Mouse (Mus musculus): ENCODE measurements around the gene Gstp1. TPM values are rescaled to one million over a fixed set of nuclear protein-coding genes. Genes with fewer than 3 reads are reported as not detected.

Gstp1 gene
- polyA plus RNA-seq, 1 experiment: 591 TPM

GRCm38 (mm10) chr19:4000949-4001525 lies 36.7 kb downstream of the Gstp1 start:
- DNase-seq (ENCODE audit: low spot score): no peak

GRCm38 (mm10) chr19:4000119-4000900 lies 37.5 kb downstream of the Gstp1 start, which contains the start of the genes Nudt8 and Gm49405:
Gene Nudt8 (plus strand): TSS chr19:4000580.
Gene Gm49405 (plus strand): TSS chr19:4000626.
- peak; percentile 95 for DNase-seq (ENCODE audit: low spot score)

GRCm38 (mm10) chr19:3999121-3999730 lies 38.6 kb downstream of the Gstp1 start:
- no peak for DNase-seq (ENCODE audit: low spot score)

- DNase-seq (ENCODE audit: low spot score): no peak
These were observed 39.5 kb downstream of the Gstp1 start for GRCm38 (mm10) chr19:3998335-3998734.

- DNase-seq (ENCODE audit: low spot score): no peak
These were observed 40.6 kb downstream of the Gstp1 start for GRCm38 (mm10) chr19:3997231-3997630.

GRCm38 (mm10) chr19:3996747-3997146 lies 41.0 kb downstream of the Gstp1 start:
- no peak for DNase-seq (ENCODE audit: low spot score)

- DNase-seq (ENCODE audit: low spot score): no peak
These were observed 41.7 kb downstream of the Gstp1 start for GRCm38 (mm10) chr19:3996106-3996505.

GRCm38 (mm10) chr19:3995505-3995904 lies 42.3 kb downstream of the Gstp1 start:
- DNase-seq (ENCODE audit: low spot score): no peak

- no peak for DNase-seq (ENCODE audit: low spot score)
These were observed 42.9 kb downstream of the Gstp1 start for GRCm38 (mm10) chr19:3994932-3995331.

GRCm38 (mm10) chr19:3992416-3992815 lies 45.4 kb downstream of the Gstp1 start, which contains the start of gene Tbx10:
Gene Tbx10 (plus strand): TSS chr19:3992752.
- no peak for DNase-seq (ENCODE audit: low spot score)

- DNase-seq (ENCODE audit: low spot score): no peak
These were observed 45.8 kb downstream of the Gstp1 start for GRCm38 (mm10) chr19:3991966-3992365.

GRCm38 (mm10) chr19:3991562-3991961 lies 46.2 kb downstream of the Gstp1 start:
- DNase-seq (ENCODE audit: low spot score): no peak

GRCm38 (mm10) chr19:3990804-3991203 lies 47.0 kb downstream of the Gstp1 start:
- no peak for DNase-seq (ENCODE audit: low spot score)

- DNase-seq (ENCODE audit: low spot score): no peak
These were observed 49.0 kb downstream of the Gstp1 start for GRCm38 (mm10) chr19:3988750-3989149.

GRCm38 (mm10) chr19:3988066-3988465 lies 49.7 kb downstream of the Gstp1 start:
- DNase-seq (ENCODE audit: low spot score): no peak

GRCm38 (mm10) chr19:3986334-3986733 lies 51.5 kb downstream of the Gstp1 start, which contains the start of gene Acy3:
Gene Acy3 (plus strand): TSS chr19:3986570.
- DNase-seq (ENCODE audit: low spot score): peak; percentile 48

Other genes with a start within 250 kb of the Gstp1 start
- gene Chka, start 186.2 kb downstream of the Gstp1 start, polyA plus RNA-seq (2012; rRNA removed): 49.2 and 63.0 TPM in 2 replicates
- 88.3 and 112 TPM in 2 replicates for gene Tcirg1, start 130.9 kb downstream of the Gstp1 start, polyA plus RNA-seq (2012; rRNA removed)
- gene Ndufs8, start 125.2 kb downstream of the Gstp1 start, polyA plus RNA-seq (2012; rRNA removed): 223 and 242 TPM in 2 replicates
- 6.8 TPM in 2 replicates for gene Aldh3b1, start 108.2 kb downstream of the Gstp1 start, polyA plus RNA-seq (2012; rRNA removed)
- gene Unc93b1, start 102.8 kb downstream of the Gstp1 start, polyA plus RNA-seq (2012; rRNA removed): 85.1 and 99.6 TPM in 2 replicates
- 0.73 and 0.78 TPM in 2 replicates for gene Aldh3b3, start 79.3 kb downstream of the Gstp1 start, polyA plus RNA-seq (2012; rRNA removed)
- gene Aldh3b2, start 65.7 kb downstream of the Gstp1 start, polyA plus RNA-seq (2012; rRNA removed): 108 and 135 TPM in 2 replicates
- gene Acy3, start 51.4 kb downstream of the Gstp1 start, polyA plus RNA-seq (2012; rRNA removed): 13.0 and 15.0 TPM in 2 replicates
- 0.03 TPM in 1 of 2 replicates, not detected in the other for gene Tbx10, start 45.2 kb downstream of the Gstp1 start, polyA plus RNA-seq (2012; rRNA removed)
- gene Nudt8, start 37.4 kb downstream of the Gstp1 start, polyA plus RNA-seq (2012; rRNA removed): 5.1 and 7.5 TPM in 2 replicates
- 3.2 and 3.6 TPM in 2 replicates for gene Gm49405, start 37.4 kb downstream of the Gstp1 start, polyA plus RNA-seq (2012; rRNA removed)
- 9.9 and 11.1 TPM in 2 replicates for gene Doc2g, start 34.7 kb downstream of the Gstp1 start, polyA plus RNA-seq (2012; rRNA removed)
- 157 and 167 TPM in 2 replicates for gene Ndufv1, start 25.2 kb downstream of the Gstp1 start, polyA plus RNA-seq (2012; rRNA removed)
- gene Gstp2, start 8.0 kb upstream of the Gstp1 start, polyA plus RNA-seq (2012; rRNA removed): 69.1 and 69.5 TPM in 2 replicates
- gene Gstp3, start 21.6 kb upstream of the Gstp1 start, polyA plus RNA-seq (2012; rRNA removed): 5.5 and 7.1 TPM in 2 replicates
- not detected in 2 replicates for gene Cabp2, start 43.6 kb upstream of the Gstp1 start, polyA plus RNA-seq (2012; rRNA removed)
- 74.4 and 89.6 TPM in 2 replicates for gene Cdk2ap2, start 59.2 kb upstream of the Gstp1 start, polyA plus RNA-seq (2012; rRNA removed)
- 44.1 and 45.2 TPM in 2 replicates for gene Pitpnm1, start 62.0 kb upstream of the Gstp1 start, polyA plus RNA-seq (2012; rRNA removed)
- gene Aip, start 87.9 kb upstream of the Gstp1 start, polyA plus RNA-seq (2012; rRNA removed): 154 and 160 TPM in 2 replicates
- gene Gpr152, start 101.8 kb upstream of the Gstp1 start, polyA plus RNA-seq (2012; rRNA removed): 0.04 and 0.10 TPM in 2 replicates
- 0.30 and 0.31 TPM in 2 replicates for gene Cabp4, start 106.0 kb upstream of the Gstp1 start, polyA plus RNA-seq (2012; rRNA removed)
- gene Coro1b, start 110.6 kb upstream of the Gstp1 start, polyA plus RNA-seq (2012; rRNA removed): 243 and 277 TPM in 2 replicates
- gene Ptprcap, start 115.6 kb upstream of the Gstp1 start, polyA plus RNA-seq (2012; rRNA removed): 4.2 and 4.4 TPM in 2 replicates
- 42.6 and 51.9 TPM in 2 replicates for gene Rps6kb2, start 125.4 kb upstream of the Gstp1 start, polyA plus RNA-seq (2012; rRNA removed)
- 18.7 and 21.7 TPM in 2 replicates for gene Carns1, start 137.5 kb upstream of the Gstp1 start, polyA plus RNA-seq (2012; rRNA removed)
- 2.9 and 3.9 TPM in 2 replicates for gene Tbc1d10c, start 153.3 kb upstream of the Gstp1 start, polyA plus RNA-seq (2012; rRNA removed)
- gene Ppp1ca, start 154.1 kb upstream of the Gstp1 start, polyA plus RNA-seq (2012; rRNA removed): 257 and 304 TPM in 2 replicates
- 19.2 and 23.2 TPM in 2 replicates for gene Rad9a, start 163.7 kb upstream of the Gstp1 start, polyA plus RNA-seq (2012; rRNA removed)
- 10.8 and 13.1 TPM in 2 replicates for gene Clcf1, start 176.3 kb upstream of the Gstp1 start, polyA plus RNA-seq (2012; rRNA removed)
- gene AC109138.7, start 176.4 kb upstream of the Gstp1 start, polyA plus RNA-seq (2012; rRNA removed): not detected in 2 replicates
- gene Pold4, start 193.9 kb upstream of the Gstp1 start, polyA plus RNA-seq (2012; rRNA removed): 76.4 and 82.1 TPM in 2 replicates
- gene Ssh3, start 231.2 kb upstream of the Gstp1 start, polyA plus RNA-seq (2012; rRNA removed): 83.3 and 90.8 TPM in 2 replicates
- gene Ankrd13d, start 245.2 kb upstream of the Gstp1 start, polyA plus RNA-seq (2012; rRNA removed): 13.6 and 18.6 TPM in 2 replicates

Data from urinary bladder, adult 2 months (tissue).